Mouse (Mus musculus): ENCODE measurements around the gene Tex26.

DNA sequence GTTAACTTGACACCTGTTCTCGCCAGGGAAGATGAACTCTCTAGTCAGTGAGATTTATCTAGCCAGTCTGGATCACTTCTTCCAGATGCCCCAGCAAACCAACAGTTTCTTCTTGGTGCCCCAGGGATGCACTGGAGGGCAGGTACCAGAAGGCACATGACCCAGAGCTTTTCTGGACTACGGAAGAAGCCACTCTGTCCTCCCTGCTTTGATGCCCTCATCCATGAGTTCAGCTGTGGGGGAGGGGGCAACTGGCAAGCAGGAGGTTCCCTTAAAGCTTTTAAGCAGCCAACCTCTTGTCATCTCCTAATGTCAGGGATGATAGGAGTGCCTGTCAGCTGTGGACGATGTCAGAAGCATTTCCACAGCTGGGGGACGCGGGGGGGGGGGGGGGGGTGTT, 25.8 kb downstream of the Tex26 start:
- TF ChIP-seq EP300 (IDR thresholded peaks at IDR 0.05) (no peak), CTCF (IDR thresholded peaks at IDR 0.05) (no peak)

Measured in lung, postnatal 0 days (tissue).